Mouse (Mus musculus): ENCODE measurements around the gene Gm10128.
"Not testable (repeated sequence)": the region's sequence is repeated elsewhere in the genome, so short reads cannot be mapped to it uniquely, and the experiment has no call there.

Gene Gm10128

DNA sequence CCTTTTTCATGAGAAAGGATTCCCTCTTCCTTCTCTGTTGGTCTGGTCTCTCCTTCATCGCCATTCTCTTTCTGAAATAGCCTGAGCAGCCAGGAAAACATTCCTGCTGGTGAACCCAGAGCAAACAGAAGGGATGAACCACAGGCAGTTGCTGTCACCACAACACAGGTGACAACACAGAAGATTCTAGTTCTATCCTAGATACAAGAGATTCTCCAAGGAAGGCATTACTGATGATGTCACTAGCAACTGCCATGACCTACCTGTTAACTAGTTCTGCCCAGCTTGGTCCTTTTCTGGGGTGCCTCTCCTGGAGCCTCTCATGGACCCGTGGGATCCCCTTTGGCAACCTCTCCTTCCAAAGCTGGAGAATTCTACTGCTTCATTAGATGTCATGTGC lies at the start of gene Gm10128:
Gm10128 (minus strand) TSS at position 101 of the 400 bp plus-strand sequence.
- DNase-seq (ENCODE audit: low spot score): not testable (repeated sequence)

DNA sequence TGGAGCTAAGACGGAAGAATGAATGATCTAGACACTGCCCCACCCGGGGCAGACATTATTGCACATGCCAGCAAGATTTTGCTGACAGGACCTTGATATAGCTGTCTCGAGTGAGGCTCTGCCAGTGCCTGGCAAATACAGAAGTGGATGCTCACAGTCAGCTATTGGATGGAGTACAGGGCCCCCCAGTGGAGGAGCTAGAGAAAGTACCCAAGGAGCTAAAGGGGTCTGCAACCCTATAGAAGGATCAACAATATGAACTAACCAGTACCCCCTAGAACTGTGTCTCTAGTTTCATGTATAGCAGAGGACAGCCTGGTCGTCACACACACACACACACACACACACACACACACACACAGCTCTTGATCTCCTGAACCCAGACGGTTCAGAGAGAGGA lies 37.4 kb upstream of the Gm10128 start:
- DNase-seq (ENCODE audit: low spot score): not testable (repeated sequence)

DNA sequence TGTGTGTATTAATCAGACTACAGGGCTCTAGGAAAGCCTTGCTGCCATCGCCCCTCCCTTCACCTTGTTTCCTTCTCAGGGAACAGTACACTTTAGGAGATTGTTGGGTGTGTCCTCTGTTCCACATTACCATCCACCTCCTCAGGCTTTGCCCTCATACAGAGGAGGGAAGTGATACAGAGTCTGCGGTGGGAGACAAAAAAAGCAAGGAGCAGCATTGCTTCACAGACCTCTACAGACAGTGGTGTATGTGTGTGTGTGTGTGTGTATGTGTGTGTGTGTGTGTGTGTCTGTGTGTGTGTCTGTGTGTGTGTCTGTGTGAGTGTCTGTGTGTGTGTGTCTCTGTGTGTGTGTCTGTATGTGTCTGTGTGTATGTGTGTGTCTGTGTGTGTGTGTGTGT lies 18.7 kb upstream of the Gm10128 start:
- DNase-seq (ENCODE audit: low spot score): not testable (repeated sequence)

DNA sequence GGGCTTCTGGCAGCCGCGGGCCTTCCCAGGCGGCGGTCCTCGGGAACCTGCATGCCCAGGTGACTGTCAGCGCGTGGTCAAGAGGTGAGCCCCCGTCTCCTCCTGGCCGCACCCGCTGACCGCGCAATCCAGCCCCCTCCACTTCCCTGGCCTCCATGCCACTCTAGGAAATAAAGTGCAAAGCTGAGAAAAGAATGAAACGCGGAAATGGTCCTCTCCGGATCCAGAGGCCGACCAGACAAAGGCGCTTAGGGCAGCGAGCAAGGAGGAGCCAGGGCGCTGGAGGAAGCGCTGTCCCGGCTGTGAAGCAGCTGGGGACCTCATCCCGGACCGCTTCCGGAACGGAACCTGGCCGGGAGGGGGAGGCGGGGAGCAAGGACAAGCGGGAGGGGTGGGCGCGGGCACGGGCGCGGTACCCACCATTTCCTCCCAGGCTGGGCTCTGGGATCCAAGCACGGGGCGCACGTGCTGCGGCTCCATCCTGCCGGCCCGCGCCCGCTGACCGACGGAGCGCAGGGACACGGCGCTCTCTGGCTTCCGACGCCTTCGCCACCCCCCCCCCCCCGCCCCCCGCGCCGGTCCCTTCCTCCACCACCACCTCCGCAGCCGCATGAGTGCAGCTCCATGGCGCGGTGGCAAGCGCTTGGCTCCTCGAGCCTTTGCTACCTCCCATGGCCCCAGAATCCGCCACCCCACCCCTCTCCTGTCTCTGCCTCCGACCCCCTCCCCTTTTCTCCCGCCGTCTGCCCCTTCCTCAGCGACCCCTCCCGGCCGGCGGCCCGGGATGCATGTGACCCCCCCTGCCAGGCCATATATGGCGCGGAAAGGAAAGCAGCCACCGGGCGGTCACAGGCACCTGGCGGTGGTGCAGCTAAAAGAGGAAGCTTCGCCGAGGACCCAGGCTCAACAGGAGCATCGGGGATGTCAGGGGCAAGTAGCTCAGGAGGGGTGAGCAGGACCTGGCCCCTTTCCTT lies 14.6 kb upstream of the Gm10128 start:
- peak; percentile 37 for DNase-seq (ENCODE audit: low spot score)

DNA sequence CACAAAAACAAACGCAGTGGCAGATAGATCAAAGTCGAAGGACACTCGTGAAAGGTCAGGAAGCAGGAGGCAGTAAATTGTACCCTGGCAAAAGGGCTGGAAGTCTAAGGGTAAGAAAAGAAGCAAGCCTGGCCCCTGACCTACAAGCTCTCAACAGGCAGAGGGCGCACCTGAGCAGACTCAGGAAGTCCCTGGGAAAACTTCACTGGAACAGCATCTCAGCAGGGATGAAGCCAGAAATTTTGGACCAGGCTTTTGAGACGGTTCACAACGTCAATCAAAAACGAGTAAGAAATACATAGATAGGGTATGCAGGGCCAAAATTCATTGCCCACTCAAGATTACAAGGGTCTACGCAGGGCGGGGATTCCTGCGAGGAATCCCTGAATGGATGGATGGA lies 13.7 kb upstream of the Gm10128 start:
- not testable (repeated sequence) for DNase-seq (ENCODE audit: low spot score)

DNA sequence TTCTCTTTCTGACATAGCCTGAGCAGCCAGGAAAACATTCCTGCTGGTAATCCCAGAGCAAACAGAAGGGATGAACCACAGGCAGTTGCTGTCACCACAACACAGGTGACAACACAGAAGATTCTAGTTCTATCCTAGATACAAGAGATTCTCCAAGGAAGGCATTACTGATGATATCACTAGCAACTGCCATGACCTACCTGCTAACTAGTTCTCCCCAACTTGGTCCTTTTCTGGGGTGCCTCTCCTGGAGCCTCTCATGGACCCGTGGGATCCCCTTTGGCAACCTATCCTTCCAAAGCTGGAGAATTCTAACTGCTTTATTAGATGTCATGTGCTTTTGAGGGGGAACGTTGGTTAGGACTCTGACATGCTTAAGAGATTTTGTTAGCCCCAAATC lies 48.3 kb downstream of the Gm10128 start, which contains the start of gene Gm10338:
Gm10338 (minus strand) TSS at position 101 of the 400 bp plus-strand sequence.
- DNase-seq (ENCODE audit: low spot score): not testable (repeated sequence)

Measured in testis, postnatal 10 days (tissue).